Mouse (Mus musculus) heart, adult 2 months (tissue): ENCODE measurements at regions not wholly inside any gene's neighbourhood (a gene's known extent, or its start where the extent isn't known, plus 50 kb on each side); places are given as distances from the start of the nearest gene placed in this dataset.

ENCODE experiments used
- CTCF ChIP-seq: fragments of 200-600 bp; IDR thresholded peaks from 2 replicates; pipeline ENCODE4 v1.8.1; 2022; ENCODE audit warnings: antibody characterized with exemption, mild to moderate bottlenecking, moderate library complexity
- EP300 ChIP-seq: fragments of 200-500 bp; IDR thresholded peaks from 2 replicates; pipeline ENCODE4 v1.6.1; 2011; ENCODE audit warnings: low read depth, low read length, control low read depth; ENCODE audit not compliant: insufficient read depth
- POLR2A ChIP-seq: fragments of 200-500 bp; IDR thresholded peaks from 2 replicates; pipeline ENCODE4 v1.6.1; 2011; ENCODE audit warnings: mild to moderate bottlenecking, low read depth, low read length, control low read depth; ENCODE audit not compliant: insufficient read depth

GRCm38 (mm10) chr14:17057355-17057754, 238.4 kb upstream of the Rarb start:
- no peak for TF ChIP-seq CTCF
- no peak for TF ChIP-seq POLR2A
- no peak for TF ChIP-seq EP300
